Mouse (Mus musculus): ENCODE data around the gene Klk1. TPM values are rescaled to one million over a fixed set of nuclear protein-coding genes. Genes with fewer than 3 reads are reported as not detected.
"Not testable (repeated sequence)": the region's sequence is repeated elsewhere in the genome, so short reads cannot be mapped to it uniquely, and the experiment has no call there.

Gene Klk1
- total RNA-seq (2015) (not detected in 2 replicates), total RNA-seq (2017) (not detected in 2 replicates)

GRCm38 (mm10) chr7:44225076-44225475 is at the start of gene Klk1:
Gene Klk1, plus strand, starts transcription at chr7:44225360.
- ATAC-seq (ENCODE audit: poor library complexity, severe bottlenecking), result no peak

GRCm38 (mm10) chr7:44179299-44180045 is 45.7 kb upstream of the Klk1 start:
- no peak for ATAC-seq (ENCODE audit: poor library complexity, severe bottlenecking)

- ATAC-seq (ENCODE audit: poor library complexity, severe bottlenecking), result not testable (repeated sequence)
Measured at GRCm38 (mm10) chr7:44186516-44186915, 38.6 kb upstream of the Klk1 start.

- ATAC-seq (ENCODE audit: poor library complexity, severe bottlenecking), result not testable (repeated sequence)
Measured at GRCm38 (mm10) chr7:44187936-44188335, 37.2 kb upstream of the Klk1 start, which contains the start of gene Klk1b24. Gene Klk1b24, plus strand, starts transcription at chr7:44188236.

- not testable (repeated sequence) for ATAC-seq (ENCODE audit: poor library complexity, severe bottlenecking)
Measured at GRCm38 (mm10) chr7:44193466-44193865, 31.7 kb upstream of the Klk1 start.

- ATAC-seq (ENCODE audit: poor library complexity, severe bottlenecking), result no peak
Measured at GRCm38 (mm10) chr7:44197891-44198290, 27.3 kb upstream of the Klk1 start, which contains the start of gene Klk1b3. Gene Klk1b3, plus strand, starts transcription at chr7:44198191.

- not testable (repeated sequence) for ATAC-seq (ENCODE audit: poor library complexity, severe bottlenecking)
Measured at GRCm38 (mm10) chr7:44207135-44207534, 18.0 kb upstream of the Klk1 start, which contains the start of gene Klk1b4. Gene Klk1b4, plus strand, starts transcription at chr7:44207435.

GRCm38 (mm10) chr7:44208307-44208706 is 16.9 kb upstream of the Klk1 start:
- no peak for ATAC-seq (ENCODE audit: poor library complexity, severe bottlenecking)

GRCm38 (mm10) chr7:44215645-44216044 is 9.5 kb upstream of the Klk1 start, which contains the start of gene Klk1b5:
Gene Klk1b5, plus strand, starts transcription at chr7:44215945.
- ATAC-seq (ENCODE audit: poor library complexity, severe bottlenecking), result no peak

- not testable (repeated sequence) for ATAC-seq (ENCODE audit: poor library complexity, severe bottlenecking)
Measured at GRCm38 (mm10) chr7:44221601-44222000, 3.6 kb upstream of the Klk1 start.

GRCm38 (mm10) chr7:44222335-44222734 is 2.8 kb upstream of the Klk1 start:
- ATAC-seq (ENCODE audit: poor library complexity, severe bottlenecking), result not testable (repeated sequence)

- no peak for ATAC-seq (ENCODE audit: poor library complexity, severe bottlenecking)
Measured at GRCm38 (mm10) chr7:44235909-44236308, 10.7 kb downstream of the Klk1 start, which contains the start of gene Gm36864. Gene Gm36864, plus strand, starts transcription at chr7:44236177.

GRCm38 (mm10) chr7:44239913-44240312 is 14.8 kb downstream of the Klk1 start:
- ATAC-seq (ENCODE audit: poor library complexity, severe bottlenecking), result no peak

GRCm38 (mm10) chr7:44240712-44241111 is 15.6 kb downstream of the Klk1 start:
- no peak for ATAC-seq (ENCODE audit: poor library complexity, severe bottlenecking)

GRCm38 (mm10) chr7:44241163-44241562 is 16.0 kb downstream of the Klk1 start:
- ATAC-seq (ENCODE audit: poor library complexity, severe bottlenecking), result no peak

GRCm38 (mm10) chr7:44244080-44244479 is 18.9 kb downstream of the Klk1 start:
- ATAC-seq (ENCODE audit: poor library complexity, severe bottlenecking), result no peak

- peak; percentile 95 for ATAC-seq (ENCODE audit: poor library complexity, severe bottlenecking)
Measured at GRCm38 (mm10) chr7:44246055-44246983, 21.2 kb downstream of the Klk1 start, which contains the start of the genes 1700028J19Rik and 2410002F23Rik. Gene 1700028J19Rik, minus strand, starts transcription at chr7:44246695. Gene 2410002F23Rik, plus strand, starts transcription at chr7:44246722.

GRCm38 (mm10) chr7:44246984-44247470 is 21.9 kb downstream of the Klk1 start:
- ATAC-seq (ENCODE audit: poor library complexity, severe bottlenecking), result peak; percentile 22

GRCm38 (mm10) chr7:44247971-44248370 is 22.8 kb downstream of the Klk1 start:
- no peak for ATAC-seq (ENCODE audit: poor library complexity, severe bottlenecking)

- no peak for ATAC-seq (ENCODE audit: poor library complexity, severe bottlenecking)
Measured at GRCm38 (mm10) chr7:44249248-44249647, 24.1 kb downstream of the Klk1 start.

All from megakaryocyte, adult 5-6 weeks (primary cell).